Mouse (Mus musculus) adrenal gland, postnatal 14 days (tissue): ENCODE results near the gene Thap3. TPM values are rescaled to one million over a fixed set of nuclear protein-coding genes. Genes with fewer than 3 reads are reported as not detected.
A peak's percentile ranks its signal among the peaks of the same experiment; 100 is the strongest.
"Not testable (repeated sequence)": the region's sequence is repeated elsewhere in the genome, so short reads cannot be mapped to it uniquely, and the experiment has no call there.

ENCODE experiments used
- DNase-seq: peaks from one replicate; pipeline ENCODE4 v3.0.0; 2021; ENCODE audit warnings: mixed read lengths
- long read RNA-seq, 2 experiments: library from polyadenylated mRNA; stranded (forward); transcript quantifications; one replicate each; pipeline ENCODE4 v2.0.0; 2021
- total RNA-seq: library from RNA; stranded (reverse); gene quantifications from 2 replicates; pipeline ENCODE4 v1.2.3, GENCODE M21; 2021

Gene Thap3
- total RNA-seq = 15.2 and 15.5 TPM in 2 replicates
- long read RNA-seq, experiment 1, transcript Thap3-202 (3 exons, 832 nt) = minor isoform, 5 of 24 reads
- long read RNA-seq, experiment 1, transcript Thap3-201 (4 exons, 1,124 nt) = major isoform, 12 of 24 reads
- long read RNA-seq, experiment 1, partial matches to known transcripts = 2 of 24 reads
- long read RNA-seq, experiment 1, other reads (novel, unspliced or antisense) = 4 of 24 reads
- long read RNA-seq, experiment 2, transcript Thap3-201 (4 exons, 1,124 nt) = major isoform, 13 of 15 reads
- long read RNA-seq, experiment 2, partial matches to known transcripts = 1 of 15 reads
- long read RNA-seq, experiment 2, other reads (novel, unspliced or antisense) = 1 of 15 reads

GRCm38 (mm10) chr4:151988342-151989109 lies at the start of gene Thap3:
Gene Thap3 (minus strand): TSS chr4:151988997.
- peak; percentile 91 for DNase-seq

- no peak for DNase-seq
Observed at GRCm38 (mm10) chr4:152038225-152038984, 49.6 kb upstream of the Thap3 start, which contains the start of gene Tas1r1. Gene Tas1r1 (minus strand): TSS chr4:152038568.

- DNase-seq = not testable (repeated sequence)
Observed at GRCm38 (mm10) chr4:152036464-152036863, 47.7 kb upstream of the Thap3 start.

- DNase-seq = no peak
Observed at GRCm38 (mm10) chr4:152032922-152033321, 44.1 kb upstream of the Thap3 start.

GRCm38 (mm10) chr4:152029997-152030396 lies 41.2 kb upstream of the Thap3 start:
- no peak for DNase-seq

- DNase-seq = no peak
Observed at GRCm38 (mm10) chr4:152029087-152029486, 40.3 kb upstream of the Thap3 start.

GRCm38 (mm10) chr4:152028456-152028855 lies 39.7 kb upstream of the Thap3 start:
- no peak for DNase-seq

GRCm38 (mm10) chr4:152027524-152027923 lies 38.7 kb upstream of the Thap3 start, which contains the start of gene Zbtb48:
Gene Zbtb48 (minus strand): TSS chr4:152027671.
- peak; percentile 98 for DNase-seq

GRCm38 (mm10) chr4:152026751-152027508 lies 38.1 kb upstream of the Thap3 start:
- peak; percentile 75 for DNase-seq

GRCm38 (mm10) chr4:152024525-152024924 lies 35.7 kb upstream of the Thap3 start:
- DNase-seq = no peak

GRCm38 (mm10) chr4:152022506-152022905 lies 33.7 kb upstream of the Thap3 start:
- no peak for DNase-seq

- DNase-seq = no peak
Observed at GRCm38 (mm10) chr4:152021568-152022097, 32.8 kb upstream of the Thap3 start.

GRCm38 (mm10) chr4:152020024-152020423 lies 31.2 kb upstream of the Thap3 start:
- no peak for DNase-seq

- DNase-seq = no peak
Observed at GRCm38 (mm10) chr4:152019073-152019472, 30.3 kb upstream of the Thap3 start.

- no peak for DNase-seq
Observed at GRCm38 (mm10) chr4:152013036-152013813, 24.4 kb upstream of the Thap3 start.

GRCm38 (mm10) chr4:152012109-152012508 lies 23.3 kb upstream of the Thap3 start:
- no peak for DNase-seq

- peak; percentile 3 for DNase-seq
Observed at GRCm38 (mm10) chr4:152011171-152011760, 22.5 kb upstream of the Thap3 start.

GRCm38 (mm10) chr4:152010707-152011134 lies 21.9 kb upstream of the Thap3 start:
- peak; percentile 33 for DNase-seq

GRCm38 (mm10) chr4:152010091-152010706 lies 21.4 kb upstream of the Thap3 start:
- DNase-seq = peak; percentile 71
